Mouse (Mus musculus) CH12.LX (cell line): ENCODE measurements around the gene Bcl2l14.

Experiments used
- CTCF ChIP-seq, 2 experiments: IDR thresholded peaks in 1 of 2; conservative IDR thresholded peaks in 1 of 2; 2 replicates each; pipeline ENCODE4 v1.5.1; 2011 to 2012; ENCODE audit warnings: low read depth in 2 of 2, low read length in 2 of 2, improper control_type of control experiment in 1 of 2, inconsistent platforms in 1 of 2, mild to moderate bottlenecking in 1 of 2, moderate library complexity in 1 of 2
- EP300 ChIP-seq: IDR thresholded peaks from 2 replicates; pipeline ENCODE4 v1.6.1; 2011; ENCODE audit warnings: low read length, improper control_type of control experiment
- ETS1 ChIP-seq: conservative IDR thresholded peaks from 2 replicates; pipeline ENCODE4 v1.6.1; 2012; ENCODE audit warnings: low read depth, mild to moderate bottlenecking, inconsistent platforms, low read length, improper control_type of control experiment, moderate library complexity
- MAZ ChIP-seq: IDR thresholded peaks from 2 replicates; pipeline ENCODE4 v1.6.1; 2012; ENCODE audit warnings: low read depth, mild to moderate bottlenecking, inconsistent platforms, low read length, improper control_type of control experiment, moderate library complexity
- POLR2A ChIP-seq: IDR thresholded peaks from 2 replicates; pipeline ENCODE4 v1.6.1; 2011; ENCODE audit warnings: low read depth, mild to moderate bottlenecking, improper control_type of control experiment, low read length
- RAD21 ChIP-seq: IDR thresholded peaks from 2 replicates; pipeline ENCODE4 v1.6.1; 2011; ENCODE audit warnings: low read depth, mild to moderate bottlenecking, low read length, improper control_type of control experiment, moderate library complexity
- RCOR1 ChIP-seq: conservative IDR thresholded peaks from 2 replicates; pipeline ENCODE4 v1.6.1; 2012; ENCODE audit warnings: low read depth, mild to moderate bottlenecking, inconsistent platforms, low read length, improper control_type of control experiment
- SMC3 ChIP-seq: IDR thresholded peaks from 2 replicates; pipeline ENCODE4 v1.6.1; 2011; ENCODE audit warnings: low read depth, low read length, improper control_type of control experiment
- USF1 ChIP-seq: IDR thresholded peaks from 2 replicates; pipeline ENCODE4 v1.6.1; 2014; ENCODE audit warnings: low read depth, mild to moderate bottlenecking, inconsistent platforms, low read length, improper control_type of control experiment

DNA sequence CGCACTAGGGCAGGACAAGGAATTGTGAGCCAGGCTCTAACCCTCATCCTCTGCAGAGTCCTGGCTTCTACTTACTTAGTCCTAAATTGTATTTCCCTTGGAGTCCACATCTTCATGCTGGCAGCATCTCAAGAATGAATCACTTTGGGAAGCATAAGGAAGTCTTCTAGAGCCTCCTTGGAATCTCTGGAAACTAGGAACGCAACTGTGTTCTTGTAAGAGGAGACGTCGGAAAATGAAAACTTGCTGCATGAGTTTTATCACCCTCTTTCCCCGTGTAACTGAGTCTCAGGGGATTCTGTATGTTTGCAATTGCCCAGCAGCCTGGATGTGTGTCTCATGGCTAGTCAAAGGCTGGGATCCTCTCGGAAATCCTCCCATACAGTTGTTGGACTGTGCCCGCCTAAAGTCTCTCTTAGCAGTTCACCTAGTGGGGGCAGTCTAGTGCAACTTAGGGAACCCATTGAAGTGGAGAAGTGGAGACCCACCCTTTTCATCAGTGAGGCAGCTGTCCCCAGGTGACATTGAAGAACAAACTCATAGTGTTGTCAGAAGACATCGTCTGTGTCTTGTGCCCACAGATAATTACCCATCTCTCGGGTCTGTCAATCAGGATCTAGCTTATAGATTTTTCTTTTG is 34.2 kb downstream of the Bcl2l14 start:
- no peak for TF ChIP-seq EP300
- TF ChIP-seq SMC3, result 0 out of 2 replicates have a peak, but pooled peaks have one; percentile 17
- TF ChIP-seq USF1, result no peak
- no peak for TF ChIP-seq RCOR1
- TF ChIP-seq POLR2A, result no peak
- TF ChIP-seq ETS1, result no peak
- TF ChIP-seq RAD21, result peak; percentile 18
- TF ChIP-seq MAZ, result no peak
- TF ChIP-seq CTCF (conservative IDR thresholded peaks at IDR 0.05 in 1 of 2, IDR thresholded peaks at IDR 0.05 in 1 of 2; ENCODE audit: low read depth in 2 of 2, low read length in 2 of 2), result peak in 1 of 2 experiments; percentile 48; a peak in 2 of 4 replicates
